Mouse (Mus musculus): ENCODE measurements around the gene Polq. TPM values are rescaled to one million over a fixed set of nuclear protein-coding genes. Genes with fewer than 3 reads are reported as not detected.

The Polq gene
- polyA plus RNA-seq (2014; fragmentation: Nextera tagmentation; extraction: Ambion mirVana) = 12.3 and 13.1 TPM in 2 replicates

- no peaks in the 10 kb centered on the region for H3K27me3 ChIP-seq (ENCODE audit: insufficient read depth, low read length)
- TF ChIP-seq CTCF (IDR thresholded peaks at IDR 0.05; ENCODE audit: low read depth) = 0 out of 2 replicates have a peak, but pooled peaks have one; percentile 2
- WGBS = 4% methylated on average over 30 of the region's 30 CpGs
- 0 out of 2 replicates have a peak within 1 kb of the TSS, but pooled peaks have one; percentile 36 for H3K27ac ChIP-seq (ENCODE audit: low read depth)
- H3K4me2 ChIP-seq = peak within 1 kb of the TSS; percentile 72
- DNase-seq (peak; percentile 98), ATAC-seq (ENCODE audit: insufficient read depth) (peak; percentile 98)
- H3K36me3 ChIP-seq (ENCODE audit: insufficient read depth) = peaks cover 6% of the 10 kb centered on the region; the same call in 1 of the 2 replicates
- peak within 1 kb of the TSS; percentile 81 for H3K9ac ChIP-seq
- H3K4me1 ChIP-seq (ENCODE audit: insufficient read depth) = 0 out of 2 replicates have a peak, but pooled peaks cover 4% of the 10 kb centered on the region
- H3K4me3 ChIP-seq (ENCODE audit: low read depth, low read length) = peak within 1 kb of the TSS; percentile 94
- no peaks in the 10 kb centered on the region for H3K9me3 ChIP-seq (ENCODE audit: low read depth, low read length)
Observed at GRCm38 (mm10) chr16:37011061-37011921, at the start of gene Polq. Gene Polq (plus strand): TSS chr16:37011786.

- H3K9ac ChIP-seq = no peak overlapping the region
- no peaks in the 10 kb centered on the region for H3K9me3 ChIP-seq (ENCODE audit: low read depth, low read length)
- no peak overlapping the region for H3K4me2 ChIP-seq
- no peaks in the 10 kb centered on the region for H3K4me1 ChIP-seq (ENCODE audit: insufficient read depth)
- H3K36me3 ChIP-seq (ENCODE audit: insufficient read depth) = no peaks in the 10 kb centered on the region
- no peak for TF ChIP-seq CTCF (IDR thresholded peaks at IDR 0.05; ENCODE audit: low read depth)
- DNase-seq (no peak), ATAC-seq (ENCODE audit: insufficient read depth) (no peak)
- no peaks in the 10 kb centered on the region for H3K27me3 ChIP-seq (ENCODE audit: insufficient read depth, low read length)
- H3K4me3 ChIP-seq (ENCODE audit: low read depth, low read length) = no peak overlapping the region
- WGBS = 82% methylated on average over 4 of the region's 4 CpGs
- no peak overlapping the region for H3K27ac ChIP-seq (ENCODE audit: low read depth)
Observed at GRCm38 (mm10) chr16:36963415-36963814, 48.2 kb upstream of the Polq start.

GRCm38 (mm10) chr16:36979127-36979526 lies 32.5 kb upstream of the Polq start:
- DNase-seq (no peak), ATAC-seq (ENCODE audit: insufficient read depth) (no peak)
- Histone ChIP-seq H3K27ac (ENCODE audit: low read depth) (no peak overlapping the region), H3K4me1 (ENCODE audit: insufficient read depth) (no peaks in the 10 kb centered on the region), H3K9me3 (ENCODE audit: low read depth, low read length) (no peaks in the 10 kb centered on the region), H3K36me3 (ENCODE audit: insufficient read depth) (no peaks in the 10 kb centered on the region), H3K27me3 (ENCODE audit: insufficient read depth, low read length) (no peaks in the 10 kb centered on the region), H3K9ac (no peak overlapping the region), H3K4me3 (ENCODE audit: low read depth, low read length) (no peak overlapping the region), H3K4me2 (no peak overlapping the region)
- no peak for TF ChIP-seq CTCF (IDR thresholded peaks at IDR 0.05; ENCODE audit: low read depth)
- WGBS = 90% methylated on average over 2 of the region's 2 CpGs

GRCm38 (mm10) chr16:36983796-36984195 lies 27.8 kb upstream of the Polq start:
- no peak overlapping the region for H3K4me3 ChIP-seq (ENCODE audit: low read depth, low read length)
- H3K4me2 ChIP-seq = no peak overlapping the region
- H3K27me3 ChIP-seq (ENCODE audit: insufficient read depth, low read length) = no peaks in the 10 kb centered on the region
- H3K4me1 ChIP-seq (ENCODE audit: insufficient read depth) = no peaks in the 10 kb centered on the region
- WGBS = 68% methylated on average over 1 of the region's 1 CpGs
- no peaks in the 10 kb centered on the region for H3K9me3 ChIP-seq (ENCODE audit: low read depth, low read length)
- ATAC-seq (ENCODE audit: insufficient read depth) = no peak
- no peak overlapping the region for H3K27ac ChIP-seq (ENCODE audit: low read depth)
- H3K36me3 ChIP-seq (ENCODE audit: insufficient read depth) = no peaks in the 10 kb centered on the region
- no peak for DNase-seq
- no peak overlapping the region for H3K9ac ChIP-seq
- TF ChIP-seq CTCF (IDR thresholded peaks at IDR 0.05; ENCODE audit: low read depth) = no peak

- no peak for DNase-seq
- no peak overlapping the region for H3K4me3 ChIP-seq (ENCODE audit: low read depth, low read length)
- no peaks in the 10 kb centered on the region for H3K9me3 ChIP-seq (ENCODE audit: low read depth, low read length)
- H3K27me3 ChIP-seq (ENCODE audit: insufficient read depth, low read length) = no peaks in the 10 kb centered on the region
- no peak overlapping the region for H3K9ac ChIP-seq
- H3K4me1 ChIP-seq (ENCODE audit: insufficient read depth) = no peaks in the 10 kb centered on the region
- WGBS = 59% methylated on average over 5 of the region's 5 CpGs
- ATAC-seq (ENCODE audit: insufficient read depth) = no peak
- no peak for TF ChIP-seq CTCF (IDR thresholded peaks at IDR 0.05; ENCODE audit: low read depth)
- H3K27ac ChIP-seq (ENCODE audit: low read depth) = no peak overlapping the region
- H3K36me3 ChIP-seq (ENCODE audit: insufficient read depth) = no peaks in the 10 kb centered on the region
- no peak overlapping the region for H3K4me2 ChIP-seq
Observed at GRCm38 (mm10) chr16:36985636-36986042, 25.9 kb upstream of the Polq start.

GRCm38 (mm10) chr16:36987399-36987798 lies 24.2 kb upstream of the Polq start:
- Histone ChIP-seq H3K9ac (no peak overlapping the region), H3K27me3 (ENCODE audit: insufficient read depth, low read length) (no peaks in the 10 kb centered on the region), H3K4me3 (ENCODE audit: low read depth, low read length) (no peak overlapping the region), H3K9me3 (ENCODE audit: low read depth, low read length) (no peaks in the 10 kb centered on the region), H3K36me3 (ENCODE audit: insufficient read depth) (no peaks in the 10 kb centered on the region), H3K4me2 (no peak overlapping the region), H3K27ac (ENCODE audit: low read depth) (no peak overlapping the region), H3K4me1 (ENCODE audit: insufficient read depth) (no peaks in the 10 kb centered on the region)
- WGBS = 70% methylated on average over 2 of the region's 2 CpGs
- DNase-seq (no peak), ATAC-seq (ENCODE audit: insufficient read depth) (no peak)
- no peak for TF ChIP-seq CTCF (IDR thresholded peaks at IDR 0.05; ENCODE audit: low read depth)

GRCm38 (mm10) chr16:36988066-36988465 lies 23.5 kb upstream of the Polq start:
- no peak for TF ChIP-seq CTCF (IDR thresholded peaks at IDR 0.05; ENCODE audit: low read depth)
- no peaks in the 10 kb centered on the region for H3K4me1 ChIP-seq (ENCODE audit: insufficient read depth)
- ATAC-seq (ENCODE audit: insufficient read depth) (no peak), DNase-seq (no peak)
- H3K9ac ChIP-seq = no peak overlapping the region
- no peak overlapping the region for H3K27ac ChIP-seq (ENCODE audit: low read depth)
- H3K36me3 ChIP-seq (ENCODE audit: insufficient read depth) = no peaks in the 10 kb centered on the region
- H3K27me3 ChIP-seq (ENCODE audit: insufficient read depth, low read length) = no peaks in the 10 kb centered on the region
- no peak overlapping the region for H3K4me3 ChIP-seq (ENCODE audit: low read depth, low read length)
- no peak overlapping the region for H3K4me2 ChIP-seq
- H3K9me3 ChIP-seq (ENCODE audit: low read depth, low read length) = no peaks in the 10 kb centered on the region
